Mouse (Mus musculus) spleen, adult 2 months (tissue): ENCODE measurements at regions not wholly inside any gene's neighbourhood (a gene's known extent, or its start where the extent isn't known, plus 50 kb on each side); places are given as distances from the start of the nearest gene placed in this dataset.

Experiments
- CTCF ChIP-seq: fragments of 200-500 bp; IDR thresholded peaks from 2 replicates; pipeline ENCODE4 v1.5.1; 2011; ENCODE audit warnings: mild to moderate bottlenecking, inconsistent platforms; ENCODE audit not compliant: insufficient read depth, insufficient read length, insufficient replicate concordance; ENCODE audit errors: extremely low read depth
- POLR2A ChIP-seq: fragments of 200-500 bp; IDR thresholded peaks from 2 replicates; pipeline ENCODE4 v1.6.1; 2011; ENCODE audit warnings: low read depth, low read length, inconsistent platforms

- no peak for TF ChIP-seq POLR2A
- no peak for TF ChIP-seq CTCF
These were observed 180.5 kb upstream of the Zc3h12c start for GRCm38 (mm10) chr9:52348536-52349527.
